Mouse (Mus musculus) hindbrain, embryonic 15.5 days (tissue): ENCODE results near the gene Cd47. TPM values are rescaled to one million over a fixed set of nuclear protein-coding genes. Genes with fewer than 3 reads are reported as not detected.

Source experiments
- ATAC-seq: fragments of 200-750 bp; cut with Nextera tagmentation; 2 replicates; pipeline ENCODE4 v1.8.0; 2017; ENCODE audit warnings: low read depth, moderate number of reproducible peaks, moderate TSS enrichment; ENCODE audit not compliant: low FRiP score
- H3K27ac ChIP-seq: fragments of 300-500 bp; sonication (generic); replicated peaks from 2 replicates; pipeline ENCODE4 v1.5.1; 2015; ENCODE audit warnings: mild to moderate bottlenecking, inconsistent platforms
- H3K27me3 ChIP-seq: fragments of 300-500 bp; sonication (generic); 2 replicates; pipeline ENCODE4 v1.6.1; 2015; ENCODE audit warnings: control low read depth, inconsistent platforms
- H3K36me3 ChIP-seq: fragments of 300-500 bp; sonication (generic); 2 replicates; pipeline ENCODE4 v1.6.1; 2015; ENCODE audit warnings: control low read depth, inconsistent platforms
- H3K4me1 ChIP-seq: fragments of 300-500 bp; sonication (generic); replicated peaks from 2 replicates; pipeline ENCODE4 v1.6.1; 2015; ENCODE audit warnings: control low read depth, inconsistent platforms
- H3K4me2 ChIP-seq: fragments of 300-500 bp; sonication (generic); 2 replicates; pipeline ENCODE4 v1.6.1; 2015; ENCODE audit warnings: moderate library complexity, mild to moderate bottlenecking, inconsistent platforms
- H3K4me3 ChIP-seq: fragments of 300-500 bp; sonication (generic); 2 replicates; pipeline ENCODE4 v1.5.1; 2015; ENCODE audit warnings: mild to moderate bottlenecking, inconsistent platforms
- H3K9ac ChIP-seq: fragments of 300-500 bp; sonication (generic); 2 replicates; pipeline ENCODE4 v1.6.1; 2015; ENCODE audit warnings: inconsistent platforms
- H3K9me3 ChIP-seq: fragments of 300-500 bp; sonication (generic); 2 replicates; pipeline ENCODE4 v1.6.1; 2016; ENCODE audit warnings: control low read depth, inconsistent platforms
- WGBS: fragments of 180-500 bp; shearing (Covaris S2); methylation state at CpG from one replicate; pipeline ENCODE4 v1.1.7; 2015; 5-methylcytosine and 5-hydroxymethylcytosine counted together
- polyA plus RNA-seq: library from polyadenylated mRNA; unstranded; fragments of >200 nt; fragmentation: Nextera tagmentation; extraction: Ambion mirVana; gene quantifications from 2 replicates; pipeline ENCODE4 v1.2.1, GENCODE M21; 2015

Cd47 gene
- polyA plus RNA-seq, 1 experiment from 2014 or later, result 170 TPM

DNA sequence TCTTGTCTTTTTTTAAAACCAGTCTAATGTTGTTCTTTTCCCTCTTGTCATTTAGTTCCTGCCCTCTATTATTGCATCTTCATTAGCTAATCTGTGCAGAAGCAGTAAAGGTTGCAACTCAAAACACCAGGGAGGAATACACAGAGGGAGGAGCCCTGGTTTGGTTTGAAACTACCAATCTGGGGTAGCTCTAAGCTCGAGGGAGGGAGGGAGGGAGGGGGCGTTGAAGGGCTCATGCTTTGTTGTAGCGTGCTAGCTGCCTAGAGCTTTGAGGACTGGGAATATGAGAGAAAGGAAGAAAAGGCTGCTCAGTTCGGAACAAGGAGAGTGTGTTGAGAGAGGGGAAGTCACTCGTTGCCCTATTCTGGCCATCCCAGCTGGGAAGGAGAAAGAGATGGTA is 105.7 kb downstream of the Cd47 start:
- H3K4me3 ChIP-seq, result no peak overlapping the region
- no peak overlapping the region for H3K4me2 ChIP-seq
- H3K27me3 ChIP-seq, result no peaks in the 10 kb centered on the region
- H3K9me3 ChIP-seq, result no peaks in the 10 kb centered on the region
- WGBS, result 40% methylated on average over 5 of the region's 5 CpGs
- no peaks in the 10 kb centered on the region for H3K36me3 ChIP-seq
- ATAC-seq, result no peak
- H3K9ac ChIP-seq, result no peak overlapping the region
- H3K4me1 ChIP-seq, result peaks cover 7% of the 10 kb centered on the region; the same call in 1 of the 2 replicates
- H3K27ac ChIP-seq, result no peak overlapping the region; the same call in 1 of the 2 replicates

DNA sequence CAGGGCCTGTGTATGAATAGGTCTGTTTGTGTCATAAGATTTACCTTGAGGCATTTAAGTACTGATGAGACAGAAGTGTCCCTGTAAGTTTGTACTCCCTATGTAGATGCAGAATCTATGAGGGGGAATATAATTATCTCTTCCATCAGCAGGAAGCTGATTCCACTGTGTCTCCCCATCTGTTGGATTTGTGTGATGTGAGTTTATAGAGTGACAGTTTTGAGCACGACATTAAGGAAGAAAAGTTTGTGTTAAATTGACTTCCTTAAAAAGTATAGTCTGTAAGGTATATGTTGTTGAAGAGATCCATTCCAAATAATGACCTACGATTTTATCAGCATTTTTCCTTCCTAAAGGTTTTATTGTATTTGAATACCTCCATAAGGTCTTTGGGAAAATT is 106.6 kb downstream of the Cd47 start:
- Histone ChIP-seq H3K27ac (no peak overlapping the region), H3K36me3 (no peaks in the 10 kb centered on the region; the same call in 1 of the 2 replicates), H3K9me3 (no peaks in the 10 kb centered on the region), H3K4me1 (peaks cover 7% of the 10 kb centered on the region; the same call in 1 of the 2 replicates), H3K4me3 (no peak overlapping the region), H3K9ac (no peak overlapping the region), H3K27me3 (no peaks in the 10 kb centered on the region), H3K4me2 (no peak overlapping the region)
- ATAC-seq, result no peak
- 81% methylated on average over 2 of the region's 2 CpGs for WGBS

DNA sequence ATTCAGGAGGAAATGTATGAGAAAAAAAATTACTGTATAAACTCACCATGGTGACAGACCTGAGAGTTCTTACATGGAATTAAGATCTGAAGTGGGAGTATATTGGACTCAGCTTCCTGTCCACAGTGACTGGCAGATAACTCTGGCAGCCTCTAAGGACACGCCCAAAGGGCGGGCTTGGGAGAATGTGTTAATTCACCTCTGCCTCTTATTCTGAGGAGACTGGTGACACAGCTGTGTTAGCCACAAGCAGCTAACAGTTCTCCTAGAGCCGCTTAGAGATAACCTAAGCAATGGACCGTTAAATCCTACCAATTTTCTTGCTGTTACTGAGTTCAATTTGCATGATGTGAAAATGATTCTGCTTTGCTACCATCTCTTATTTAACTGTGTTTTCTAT is 107.0 kb downstream of the Cd47 start:
- Histone ChIP-seq H3K27me3 (no peaks in the 10 kb centered on the region), H3K9ac (no peak overlapping the region), H3K4me2 (no peak overlapping the region), H3K4me3 (no peak overlapping the region), H3K36me3 (no peaks in the 10 kb centered on the region; the same call in 1 of the 2 replicates), H3K4me1 (peaks cover 7% of the 10 kb centered on the region; the same call in 1 of the 2 replicates), H3K9me3 (no peaks in the 10 kb centered on the region), H3K27ac (no peak overlapping the region)
- WGBS, result 54% methylated on average over 4 of the region's 4 CpGs
- no peak for ATAC-seq

DNA sequence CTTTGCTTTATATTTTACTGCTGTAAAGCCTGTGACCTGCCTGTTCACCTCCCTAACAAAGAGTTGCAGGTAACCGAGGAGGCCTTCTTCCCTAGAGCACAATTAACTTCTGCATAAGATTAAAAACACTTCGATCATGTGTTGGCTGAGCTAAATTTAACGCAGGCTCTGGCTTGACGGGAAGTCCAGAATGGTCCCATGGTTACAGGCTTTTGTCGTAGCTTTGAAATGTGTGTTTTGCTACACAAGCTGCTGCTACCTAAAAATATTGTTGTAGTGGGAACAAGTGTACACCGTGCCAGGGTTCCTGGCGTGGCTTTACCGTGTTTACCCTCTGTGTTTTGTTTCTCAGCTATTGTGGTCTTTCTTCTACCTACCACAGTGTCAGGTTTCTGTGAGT is 109.2 kb downstream of the Cd47 start:
- H3K4me2 ChIP-seq, result no peak overlapping the region
- no peak overlapping the region for H3K4me3 ChIP-seq
- ATAC-seq, result no peak
- WGBS, result 57% methylated on average over 8 of the region's 8 CpGs
- no peaks in the 10 kb centered on the region for H3K9me3 ChIP-seq
- H3K36me3 ChIP-seq, result no peaks in the 10 kb centered on the region; the same call in 1 of the 2 replicates
- no peak overlapping the region for H3K9ac ChIP-seq
- H3K27me3 ChIP-seq, result no peaks in the 10 kb centered on the region
- H3K27ac ChIP-seq, result no peak overlapping the region
- peaks cover 7% of the 10 kb centered on the region; the same call in 1 of the 2 replicates for H3K4me1 ChIP-seq

DNA sequence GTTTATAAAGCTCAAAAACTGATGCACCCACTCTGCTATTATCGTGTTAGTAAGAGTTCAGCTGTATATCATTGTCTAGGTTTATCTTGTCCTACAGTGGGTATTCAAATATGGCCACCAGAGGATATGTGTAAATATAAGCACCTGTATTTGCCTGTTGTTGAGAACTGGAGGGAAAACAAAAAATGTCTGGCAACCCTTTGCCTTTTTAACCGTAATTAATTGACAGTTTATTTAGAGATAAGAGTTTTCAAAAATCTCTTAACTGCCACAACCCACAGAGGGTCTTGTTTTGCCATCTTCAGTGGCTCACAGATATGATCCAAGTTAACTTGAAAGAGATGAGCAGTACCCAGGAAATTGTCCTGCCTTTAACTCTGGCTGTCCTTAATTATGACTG is 113.8 kb downstream of the Cd47 start:
- no peaks in the 10 kb centered on the region for H3K27me3 ChIP-seq
- peaks cover 3% of the 10 kb centered on the region; the same call in 1 of the 2 replicates for H3K4me1 ChIP-seq
- H3K9ac ChIP-seq, result no peak overlapping the region
- ATAC-seq, result no peak
- H3K9me3 ChIP-seq, result no peaks in the 10 kb centered on the region
- no peak overlapping the region for H3K4me3 ChIP-seq
- no peak overlapping the region for H3K4me2 ChIP-seq
- H3K27ac ChIP-seq, result no peak overlapping the region
- H3K36me3 ChIP-seq, result no peaks in the 10 kb centered on the region; the same call in 1 of the 2 replicates
- WGBS, result 83% methylated on average over 2 of the region's 2 CpGs

DNA sequence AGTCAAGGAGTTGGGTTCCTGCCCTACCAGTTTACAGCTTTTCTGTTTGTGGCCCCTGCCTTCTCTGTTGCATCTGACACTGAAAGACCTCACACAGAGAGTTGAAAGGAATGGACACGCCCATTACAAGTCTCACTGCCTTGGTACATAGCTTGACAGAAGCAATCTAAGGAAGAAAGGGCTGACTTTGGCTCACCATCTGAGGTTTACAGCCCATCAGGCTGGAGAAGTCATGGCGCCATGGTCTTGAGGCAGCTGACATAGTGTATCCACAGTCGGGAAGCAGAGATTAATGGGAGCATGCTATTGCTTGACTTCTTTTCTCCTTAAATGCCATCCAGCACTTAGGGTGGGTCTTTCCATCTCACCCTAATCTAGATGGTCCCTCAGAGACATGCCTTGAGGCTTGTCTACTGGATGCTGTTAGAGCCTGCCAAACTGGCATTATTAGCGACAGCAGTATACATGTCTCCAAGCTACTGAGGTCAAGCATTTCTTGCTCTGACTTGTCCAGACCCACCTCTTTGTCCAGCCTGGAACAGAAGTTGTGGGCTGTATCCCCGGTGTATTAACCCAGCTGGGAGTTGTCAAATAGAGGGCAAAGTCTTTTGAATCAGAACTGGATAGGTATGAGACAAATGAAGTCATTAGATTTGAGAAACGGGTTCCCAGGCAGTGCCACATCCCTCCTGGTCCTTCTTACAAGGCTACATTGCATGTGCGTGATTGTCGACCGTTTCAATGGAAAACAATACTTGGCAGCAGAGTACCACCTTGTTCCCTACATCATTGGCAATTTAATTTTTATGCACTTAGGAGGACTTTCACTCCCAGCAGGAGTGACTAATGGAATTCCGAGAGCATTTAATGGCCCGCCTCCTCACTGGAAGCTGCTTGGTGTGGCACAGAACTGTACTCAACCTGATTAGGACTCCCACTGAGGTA is 115.5 kb downstream of the Cd47 start:
- no peak overlapping the region for H3K9ac ChIP-seq
- H3K27ac ChIP-seq, result no peak overlapping the region
- ATAC-seq, result no peak
- no peaks in the 10 kb centered on the region for H3K27me3 ChIP-seq
- H3K4me3 ChIP-seq, result no peak overlapping the region
- H3K4me2 ChIP-seq, result no peak overlapping the region
- no peaks in the 10 kb centered on the region; the same call in 1 of the 2 replicates for H3K36me3 ChIP-seq
- H3K4me1 ChIP-seq, result no peaks in the 10 kb centered on the region
- H3K9me3 ChIP-seq, result no peaks in the 10 kb centered on the region
- 71% methylated on average over 11 of the region's 11 CpGs for WGBS

DNA sequence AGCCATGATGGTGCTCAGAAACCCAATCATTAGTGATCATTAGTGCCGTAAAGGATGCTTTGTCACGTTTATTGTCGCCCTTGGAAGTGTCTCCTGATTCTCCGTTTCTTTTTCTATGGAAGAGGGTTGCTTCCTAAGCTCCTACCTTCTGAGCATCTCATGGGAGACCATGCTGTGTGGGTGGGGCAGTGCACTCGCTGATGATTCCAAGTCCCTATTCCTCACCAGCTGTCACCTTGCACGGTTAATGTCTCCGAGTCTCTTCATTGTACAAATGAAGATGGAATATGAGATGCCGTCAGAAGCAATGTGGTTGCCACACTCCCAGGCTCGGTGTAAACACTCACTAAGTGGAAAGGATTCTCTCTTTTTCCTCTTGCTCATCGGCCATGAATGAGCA is 119.9 kb downstream of the Cd47 start:
- WGBS, result 79% methylated on average over 10 of the region's 10 CpGs
- no peak overlapping the region for H3K4me2 ChIP-seq

DNA sequence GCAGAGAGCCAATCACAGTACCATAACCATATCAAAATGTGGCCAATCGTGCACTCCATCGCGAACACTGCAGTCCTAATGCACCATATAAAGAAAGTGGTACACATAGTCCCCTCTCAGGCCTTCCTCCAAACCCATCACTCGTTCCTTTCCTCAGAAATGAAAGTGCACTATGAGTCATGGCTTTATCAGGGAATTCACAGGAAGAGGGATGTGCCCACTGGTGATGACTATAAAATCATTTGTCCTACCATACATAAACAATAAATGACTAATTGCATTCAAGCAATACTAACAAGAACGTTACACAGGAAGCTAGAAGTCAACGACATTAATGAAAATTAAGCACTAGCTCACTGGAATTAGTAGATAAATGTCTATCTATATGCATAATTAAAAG is 121.3 kb downstream of the Cd47 start:
- Histone ChIP-seq H3K27me3 (no peaks in the 10 kb centered on the region), H3K27ac (no peak overlapping the region), H3K36me3 (no peaks in the 10 kb centered on the region), H3K9me3 (no peaks in the 10 kb centered on the region), H3K9ac (no peak overlapping the region), H3K4me2 (no peak overlapping the region), H3K4me3 (no peak overlapping the region), H3K4me1 (no peaks in the 10 kb centered on the region)
- 90% methylated on average over 6 of the region's 6 CpGs for WGBS
- ATAC-seq, result no peak

More for the DNA sequence above, 119.9 kb downstream of the Cd47 start:
- Histone ChIP-seq H3K4me3 (no peak overlapping the region), H3K4me1 (no peaks in the 10 kb centered on the region), H3K9ac (no peak overlapping the region), H3K27ac (no peak overlapping the region), H3K36me3 (no peaks in the 10 kb centered on the region), H3K27me3 (no peaks in the 10 kb centered on the region), H3K9me3 (no peaks in the 10 kb centered on the region)
- ATAC-seq, result no peak

DNA sequence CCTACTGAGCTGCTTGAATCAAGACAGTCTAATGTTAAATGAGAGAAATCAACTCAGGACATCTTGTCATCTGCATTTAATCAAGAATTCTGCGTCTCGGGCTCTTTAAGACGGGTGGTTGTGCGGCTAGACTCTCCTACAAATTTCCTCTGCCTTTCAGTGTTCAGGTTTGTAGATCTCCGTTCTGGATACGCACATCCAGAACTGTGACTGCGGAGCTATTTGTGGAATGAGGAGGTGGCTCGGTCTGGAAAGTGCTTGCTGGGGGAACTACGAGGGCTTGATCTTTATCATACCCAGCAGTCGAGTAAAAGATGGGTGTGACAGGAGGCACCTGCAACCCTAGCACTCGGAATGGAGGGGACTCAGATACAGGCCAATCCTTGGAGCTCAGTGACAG is 121.8 kb downstream of the Cd47 start:
- Histone ChIP-seq H3K9ac (no peak overlapping the region), H3K9me3 (no peaks in the 10 kb centered on the region)
- WGBS, result 84% methylated on average over 11 of the region's 11 CpGs

DNA sequence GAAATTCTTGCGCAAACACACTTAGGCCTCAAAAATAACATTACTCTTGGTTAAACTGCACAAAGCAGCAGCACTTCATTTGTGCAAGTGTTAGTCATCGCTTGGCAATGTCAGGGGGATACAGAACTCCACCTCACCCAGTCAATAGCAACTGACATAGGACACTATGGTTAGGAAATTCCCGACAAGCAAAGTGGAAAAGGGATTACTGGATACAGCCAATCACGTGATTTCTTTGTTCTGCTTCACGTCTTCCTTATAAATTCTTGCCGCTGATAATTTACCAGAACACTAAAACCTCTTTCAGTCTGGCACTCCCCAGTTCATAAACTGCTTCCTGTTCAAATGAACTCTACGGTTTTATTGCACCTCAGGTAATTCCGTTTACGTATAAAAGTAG is 123.4 kb downstream of the Cd47 start:
- ATAC-seq, result no peak

More for the DNA sequence above, 121.8 kb downstream of the Cd47 start:
- no peaks in the 10 kb centered on the region for H3K36me3 ChIP-seq
- H3K4me3 ChIP-seq, result no peak overlapping the region
- no peak overlapping the region for H3K4me2 ChIP-seq
- no peaks in the 10 kb centered on the region for H3K27me3 ChIP-seq
- H3K27ac ChIP-seq, result no peak overlapping the region
- ATAC-seq, result no peak
- no peaks in the 10 kb centered on the region for H3K4me1 ChIP-seq

DNA sequence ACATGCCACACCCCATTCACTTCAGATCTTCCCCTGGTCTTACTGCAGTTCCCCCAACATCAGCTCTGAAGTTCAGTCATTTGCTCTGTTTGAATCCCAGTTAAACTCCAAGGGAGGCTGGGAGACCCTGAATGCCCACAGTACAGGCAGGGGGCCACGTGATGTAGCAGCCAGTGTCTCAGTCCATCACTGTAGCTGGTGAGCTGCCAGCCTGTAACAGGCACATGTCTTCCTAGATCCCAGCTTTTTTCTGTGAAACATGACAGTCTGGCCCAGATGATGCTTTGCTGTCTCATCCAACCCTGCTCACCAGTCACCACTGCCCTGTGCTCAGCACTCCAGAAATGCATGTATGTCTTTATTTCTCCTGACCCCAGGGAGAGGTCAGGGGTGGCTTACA is 124.6 kb downstream of the Cd47 start:
- Histone ChIP-seq H3K36me3 (no peaks in the 10 kb centered on the region), H3K4me1 (no peaks in the 10 kb centered on the region), H3K27me3 (no peaks in the 10 kb centered on the region), H3K9ac (no peak overlapping the region), H3K4me3 (no peak overlapping the region), H3K9me3 (no peaks in the 10 kb centered on the region), H3K27ac (no peak overlapping the region), H3K4me2 (no peak overlapping the region)
- WGBS, result 63% methylated on average over 1 of the region's 1 CpGs
- ATAC-seq, result no peak

More for the DNA sequence above, 123.4 kb downstream of the Cd47 start:
- no peak overlapping the region for H3K27ac ChIP-seq
- no peaks in the 10 kb centered on the region for H3K27me3 ChIP-seq
- WGBS, result 71% methylated on average over 9 of the region's 9 CpGs
- H3K4me1 ChIP-seq, result no peaks in the 10 kb centered on the region
- H3K4me3 ChIP-seq, result no peak overlapping the region
- H3K4me2 ChIP-seq, result no peak overlapping the region
- no peaks in the 10 kb centered on the region for H3K9me3 ChIP-seq
- no peak overlapping the region for H3K9ac ChIP-seq
- H3K36me3 ChIP-seq, result no peaks in the 10 kb centered on the region

DNA sequence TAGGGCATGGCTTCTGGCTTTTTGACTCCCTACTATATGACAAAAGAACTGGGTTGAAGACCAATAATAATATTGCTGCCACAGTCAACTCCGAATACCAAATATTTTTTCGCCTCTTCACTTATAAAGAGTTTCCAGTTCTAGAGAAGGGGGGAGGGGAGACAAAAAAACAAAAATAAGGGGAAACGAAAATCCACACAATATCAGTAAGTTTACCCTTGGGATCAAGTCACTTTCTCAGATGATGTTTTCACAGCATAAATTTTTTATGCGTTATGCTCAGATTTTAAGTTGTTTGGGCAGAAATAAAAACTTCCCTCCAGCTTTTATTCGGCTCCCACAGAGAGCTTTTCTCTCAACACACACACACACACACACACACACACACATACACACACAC is 132.9 kb downstream of the Cd47 start:
- H3K4me2 ChIP-seq, result no peak overlapping the region
- H3K27ac ChIP-seq, result no peak overlapping the region
- ATAC-seq, result no peak
- H3K4me3 ChIP-seq, result no peak overlapping the region
- H3K36me3 ChIP-seq, result no peaks in the 10 kb centered on the region
- H3K9me3 ChIP-seq, result no peaks in the 10 kb centered on the region
- 71% methylated on average over 5 of the region's 5 CpGs for WGBS
- H3K9ac ChIP-seq, result no peak overlapping the region
- H3K27me3 ChIP-seq, result no peaks in the 10 kb centered on the region
- H3K4me1 ChIP-seq, result peaks cover 2% of the 10 kb centered on the region; the same call in 1 of the 2 replicates
